Mouse (Mus musculus) forebrain, embryonic 13.5 days (tissue): Measurements from ENCODE around the gene Tsc22d2. TPM values are rescaled to one million over a fixed set of nuclear protein-coding genes. Genes with fewer than 3 reads are reported as not detected.
"Not testable (repeated sequence)": the region's sequence is repeated elsewhere in the genome, so short reads cannot be mapped to it uniquely, and the experiment has no call there.

Source experiments
- ATAC-seq: fragments of 200-750 bp; cut with Nextera tagmentation; 2 replicates; pipeline ENCODE4 v1.8.0; 2017
- H3K27ac ChIP-seq: fragments of 300-500 bp; sonication (generic); 2 replicates; pipeline ENCODE4 v1.5.1; 2015; ENCODE audit warnings: inconsistent platforms, mild to moderate bottlenecking, moderate library complexity
- H3K27me3 ChIP-seq: fragments of 300-500 bp; sonication (generic); 2 replicates; pipeline ENCODE4 v1.6.1; 2015; ENCODE audit warnings: mild to moderate bottlenecking, inconsistent platforms
- H3K36me3 ChIP-seq: fragments of 300-500 bp; sonication (generic); 2 replicates; pipeline ENCODE4 v1.6.1; 2015; ENCODE audit warnings: mild to moderate bottlenecking, inconsistent platforms; ENCODE audit not compliant: poor library complexity, severe bottlenecking
- H3K4me1 ChIP-seq: fragments of 300-500 bp; sonication (generic); 2 replicates; pipeline ENCODE4 v1.6.1; 2015; ENCODE audit warnings: inconsistent platforms
- H3K4me2 ChIP-seq: fragments of 300-500 bp; sonication (generic); 2 replicates; pipeline ENCODE4 v1.6.1; 2015; ENCODE audit warnings: inconsistent platforms, mild to moderate bottlenecking, moderate library complexity
- H3K4me3 ChIP-seq: fragments of 300-500 bp; sonication (generic); 2 replicates; pipeline ENCODE4 v1.5.1; 2015; ENCODE audit warnings: mild to moderate bottlenecking, inconsistent platforms
- H3K9ac ChIP-seq: fragments of 300-500 bp; sonication (generic); 2 replicates; pipeline ENCODE4 v1.6.1; 2015; ENCODE audit warnings: mild to moderate bottlenecking, inconsistent platforms
- H3K9me3 ChIP-seq: fragments of 300-500 bp; sonication (generic); replicated peaks from 2 replicates; pipeline ENCODE4 v1.6.1; 2016; ENCODE audit warnings: inconsistent platforms
- WGBS: fragments of 180-500 bp; shearing (Covaris S2); methylation state at CpG from one replicate; pipeline ENCODE4 v1.1.7; 2015; 5-methylcytosine and 5-hydroxymethylcytosine counted together
- polyA plus RNA-seq: library from polyadenylated mRNA; unstranded; fragments of >200 nt; fragmentation: Nextera tagmentation; extraction: Ambion mirVana; gene quantifications from 2 replicates; pipeline ENCODE4 v1.2.1, GENCODE M21; 2015

Tsc22d2 gene
- polyA plus RNA-seq, 1 experiment from 2014 or later, result 7.5 TPM

- Histone ChIP-seq H3K4me2 (no peak overlapping the region), H3K9ac (no peak overlapping the region), H3K4me3 (no peak overlapping the region), H3K36me3 (no peaks in the 10 kb centered on the region), H3K4me1 (no peaks in the 10 kb centered on the region), H3K9me3 (no peaks in the 10 kb centered on the region), H3K27me3 (no peaks in the 10 kb centered on the region), H3K27ac (no peak overlapping the region)
- no peak for ATAC-seq
- 87% methylated on average over 4 of the region's 4 CpGs for WGBS
Observed at GRCm38 (mm10) chr3:58454414-58455205, 40.1 kb downstream of the Tsc22d2 start.

- no peak overlapping the region for H3K4me3 ChIP-seq
- H3K9ac ChIP-seq, result no peak overlapping the region
- no peak overlapping the region for H3K27ac ChIP-seq
- H3K27me3 ChIP-seq, result no peaks in the 10 kb centered on the region
- H3K4me1 ChIP-seq, result no peaks in the 10 kb centered on the region
- H3K4me2 ChIP-seq, result no peak overlapping the region
- peaks cover 4% of the 10 kb centered on the region; the same call in 1 of the 2 replicates for H3K36me3 ChIP-seq
- no peaks in the 10 kb centered on the region for H3K9me3 ChIP-seq
- ATAC-seq, result no peak
- WGBS, result 87% methylated on average over 3 of the region's 3 CpGs
Observed at GRCm38 (mm10) chr3:58455255-58455654, 40.7 kb downstream of the Tsc22d2 start.

GRCm38 (mm10) chr3:58469655-58470437, 55.3 kb downstream of the Tsc22d2 start:
- H3K27me3 ChIP-seq, result no peaks in the 10 kb centered on the region
- 82% methylated on average over 9 of the region's 9 CpGs for WGBS
- no peak for ATAC-seq
- H3K4me1 ChIP-seq, result no peaks in the 10 kb centered on the region
- no peak overlapping the region for H3K27ac ChIP-seq
- no peaks in the 10 kb centered on the region for H3K9me3 ChIP-seq
- H3K9ac ChIP-seq, result no peak overlapping the region
- H3K4me2 ChIP-seq, result no peak overlapping the region
- H3K4me3 ChIP-seq, result no peak overlapping the region
- H3K36me3 ChIP-seq, result no peaks in the 10 kb centered on the region

- not testable (repeated sequence) for H3K36me3 ChIP-seq, ATAC-seq, H3K9me3 ChIP-seq, H3K9ac ChIP-seq, H3K4me1 ChIP-seq, H3K4me3 ChIP-seq, H3K4me2 ChIP-seq, H3K27me3 ChIP-seq, H3K27ac ChIP-seq
- WGBS, result 94% methylated on average over 1 of the region's 1 CpGs
Observed at GRCm38 (mm10) chr3:58475298-58475697, 60.8 kb downstream of the Tsc22d2 start.

- Histone ChIP-seq H3K9ac (no peak overlapping the region), H3K4me1 (no peaks in the 10 kb centered on the region), H3K9me3 (no peaks in the 10 kb centered on the region), H3K4me3 (no peak overlapping the region), H3K27me3 (no peaks in the 10 kb centered on the region), H3K4me2 (no peak overlapping the region), H3K36me3 (no peaks in the 10 kb centered on the region), H3K27ac (no peak overlapping the region)
- 92% methylated on average over 2 of the region's 2 CpGs for WGBS
- no peak for ATAC-seq
Observed at GRCm38 (mm10) chr3:58478755-58479455, 64.4 kb downstream of the Tsc22d2 start.

- H3K4me3 ChIP-seq, result no peak overlapping the region
- no peak overlapping the region for H3K4me2 ChIP-seq
- no peaks in the 10 kb centered on the region for H3K36me3 ChIP-seq
- WGBS, result 73% methylated on average over 7 of the region's 7 CpGs
- no peaks in the 10 kb centered on the region for H3K4me1 ChIP-seq
- no peaks in the 10 kb centered on the region for H3K9me3 ChIP-seq
- no peak overlapping the region for H3K9ac ChIP-seq
- H3K27me3 ChIP-seq, result no peaks in the 10 kb centered on the region
- H3K27ac ChIP-seq, result no peak overlapping the region
- ATAC-seq, result no peak
Observed at GRCm38 (mm10) chr3:58485883-58486282, 71.4 kb downstream of the Tsc22d2 start.

- Histone ChIP-seq H3K9me3 (no peaks in the 10 kb centered on the region), H3K4me1 (no peaks in the 10 kb centered on the region), H3K9ac (no peak overlapping the region), H3K36me3 (no peaks in the 10 kb centered on the region), H3K27ac (no peak overlapping the region), H3K27me3 (no peaks in the 10 kb centered on the region), H3K4me2 (no peak overlapping the region), H3K4me3 (no peak overlapping the region)
- ATAC-seq, result no peak
- 65% methylated on average over 3 of the region's 3 CpGs for WGBS
Observed at GRCm38 (mm10) chr3:58487121-58487520, 72.6 kb downstream of the Tsc22d2 start.

- WGBS, result 76% methylated on average over 7 of the region's 8 CpGs
- Histone ChIP-seq H3K4me1 (no peaks in the 10 kb centered on the region), H3K4me3 (no peak overlapping the region)
Observed at GRCm38 (mm10) chr3:58487999-58488775, 73.7 kb downstream of the Tsc22d2 start.

GRCm38 (mm10) chr3:58490787-58491186, 76.3 kb downstream of the Tsc22d2 start:
- WGBS, result 79% methylated on average over 7 of the region's 7 CpGs
- Histone ChIP-seq H3K36me3 (no peaks in the 10 kb centered on the region), H3K27ac (no peak overlapping the region), H3K9ac (no peak overlapping the region), H3K4me3 (no peak overlapping the region), H3K4me2 (no peak overlapping the region), H3K27me3 (no peaks in the 10 kb centered on the region), H3K9me3 (no peaks in the 10 kb centered on the region), H3K4me1 (no peaks in the 10 kb centered on the region)
- no peak for ATAC-seq

More at GRCm38 (mm10) chr3:58487999-58488775, 73.7 kb downstream of the Tsc22d2 start:
- no peaks in the 10 kb centered on the region for H3K36me3 ChIP-seq
- H3K9ac ChIP-seq, result no peak overlapping the region
- H3K27ac ChIP-seq, result no peak overlapping the region
- no peak overlapping the region for H3K4me2 ChIP-seq
- H3K9me3 ChIP-seq, result no peaks in the 10 kb centered on the region
- no peaks in the 10 kb centered on the region for H3K27me3 ChIP-seq
- no peak for ATAC-seq

GRCm38 (mm10) chr3:58493621-58494020, 79.1 kb downstream of the Tsc22d2 start:
- no peak for ATAC-seq
- Histone ChIP-seq H3K4me3 (no peak overlapping the region), H3K27me3 (no peaks in the 10 kb centered on the region), H3K36me3 (no peaks in the 10 kb centered on the region), H3K27ac (no peak overlapping the region), H3K4me2 (no peak overlapping the region), H3K4me1 (no peaks in the 10 kb centered on the region), H3K9me3 (no peaks in the 10 kb centered on the region), H3K9ac (no peak overlapping the region)
- WGBS, result 81% methylated on average over 4 of the region's 4 CpGs

GRCm38 (mm10) chr3:58501961-58502360, 87.4 kb downstream of the Tsc22d2 start:
- Histone ChIP-seq H3K36me3 (no peaks in the 10 kb centered on the region), H3K9ac (no peak overlapping the region), H3K4me1 (no peaks in the 10 kb centered on the region), H3K9me3 (no peaks in the 10 kb centered on the region), H3K27ac (no peak overlapping the region), H3K4me3 (no peak overlapping the region), H3K4me2 (no peak overlapping the region), H3K27me3 (no peaks in the 10 kb centered on the region)
- 64% methylated on average over 2 of the region's 2 CpGs for WGBS
- no peak for ATAC-seq
